Mouse (Mus musculus): ENCODE results near the gene Nid2. TPM values are rescaled to one million over a fixed set of nuclear protein-coding genes. Genes with fewer than 3 reads are reported as not detected.

Nid2 gene
- 169 and 250 TPM in 2 replicates for polyA plus RNA-seq (2016; fragmentation: Nextera tagmentation; extraction: Ambion mirVana)

DNA sequence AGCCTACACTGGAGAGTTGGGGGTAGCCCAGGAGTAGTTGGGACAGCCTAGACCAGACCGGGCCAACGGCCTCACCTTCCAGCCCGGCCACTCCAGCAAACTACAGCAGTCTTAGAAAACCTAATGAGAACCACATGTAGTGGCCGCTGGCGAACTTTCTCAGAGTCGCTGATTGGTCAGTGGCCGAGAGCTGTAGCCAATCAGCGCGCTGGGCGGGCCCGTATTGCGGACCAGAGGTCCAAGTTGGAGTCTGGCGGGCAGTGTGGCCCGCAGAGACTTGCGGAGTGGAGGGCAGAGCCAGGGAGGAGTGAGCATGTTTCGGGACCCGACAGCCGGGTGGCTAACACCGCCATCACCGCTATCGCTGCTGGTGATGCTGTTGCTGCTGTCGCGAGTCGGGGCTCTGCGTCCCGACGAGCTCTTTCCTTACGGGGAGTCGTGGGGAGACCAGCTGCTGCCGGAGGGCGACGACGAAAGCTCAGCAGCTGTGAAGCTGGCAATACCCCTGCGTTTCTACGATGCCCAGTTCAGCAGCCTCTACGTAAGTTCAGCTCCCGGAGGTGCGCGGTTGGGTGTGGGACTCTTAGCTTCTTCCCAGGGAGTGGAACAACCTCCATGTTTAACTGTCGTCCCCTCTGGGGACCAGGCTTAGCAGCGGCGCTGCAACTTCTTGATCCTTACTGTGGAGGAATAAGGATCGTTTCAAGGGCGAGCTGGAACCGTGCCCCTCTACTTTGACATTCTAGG, at the start of gene Nid2:
TSS of gene Nid2 (plus strand) at position 241 of the 747 bp plus-strand sequence.
- H3K27ac ChIP-seq: peak within 1 kb of the TSS; percentile 88
- WGBS: under 1% methylated on average over 45 of the region's 45 CpGs
- peaks cover 43% of the 10 kb centered on the region for H3K4me1 ChIP-seq
- H3K9me3 ChIP-seq: no peaks in the 10 kb centered on the region
- peak; percentile 97 for DNase-seq (ENCODE audit: low spot score)
- H3K27me3 ChIP-seq (ENCODE audit: insufficient read depth, poor library complexity, severe bottlenecking): no peaks in the 10 kb centered on the region
- H3K36me3 ChIP-seq: peaks cover 28% of the 10 kb centered on the region
- peak within 1 kb of the TSS; percentile 77 for H3K4me3 ChIP-seq

DNA sequence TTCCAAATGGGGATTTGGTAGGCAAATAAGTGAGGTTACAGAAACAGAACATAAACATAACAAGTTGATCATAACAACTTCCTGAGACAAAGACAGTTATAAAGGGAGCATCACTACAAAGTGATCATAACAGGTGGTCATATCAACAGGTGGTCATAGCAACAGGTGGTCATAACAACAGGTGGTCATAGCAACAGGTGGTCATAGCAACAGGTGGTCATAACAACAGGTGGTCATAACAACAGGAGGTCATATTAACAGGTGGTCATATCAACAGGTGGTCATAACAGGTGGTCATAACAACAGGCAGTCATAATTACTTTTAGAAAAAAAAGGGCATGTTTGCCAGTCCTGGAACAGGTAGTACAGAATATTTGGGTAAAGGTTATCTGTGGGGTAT, 49.5 kb upstream of the Nid2 start:
- Histone ChIP-seq H3K27me3 (ENCODE audit: insufficient read depth, poor library complexity, severe bottlenecking) (peaks cover 5% of the 10 kb centered on the region; the same call in 1 of the 2 replicates), H3K27ac (no peak overlapping the region), H3K9me3 (no peaks in the 10 kb centered on the region), H3K36me3 (no peaks in the 10 kb centered on the region), H3K4me3 (no peak overlapping the region), H3K4me1 (peaks cover 10% of the 10 kb centered on the region; the same call in 1 of the 2 replicates)
- DNase-seq (ENCODE audit: low spot score): no peak

DNA sequence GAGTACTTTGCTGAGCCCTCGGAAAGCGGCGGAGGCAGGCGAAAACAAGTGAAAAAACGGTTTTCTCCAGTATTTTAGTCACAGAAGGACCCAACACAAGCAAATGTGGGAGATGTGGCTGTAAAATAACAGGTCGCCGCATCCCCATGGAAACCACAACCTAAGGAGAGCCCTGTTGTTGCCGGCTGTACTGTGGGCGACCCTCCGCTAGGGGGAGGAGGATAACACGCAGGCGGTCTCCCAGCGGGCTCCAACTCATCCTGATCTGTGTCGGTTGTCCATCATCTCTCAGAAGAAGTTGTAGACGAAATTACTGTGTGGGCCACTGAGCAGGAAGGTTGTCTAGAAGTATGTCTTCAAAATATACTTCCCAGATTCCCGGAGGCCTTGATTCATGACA, 45.4 kb upstream of the Nid2 start:
- WGBS: 7% methylated on average over 16 of the region's 16 CpGs
- peak overlapping the region; percentile 36 for H3K4me3 ChIP-seq
- H3K9me3 ChIP-seq: no peaks in the 10 kb centered on the region
- DNase-seq (ENCODE audit: low spot score): peak; percentile 89
- no peak overlapping the region for H3K27ac ChIP-seq
- H3K36me3 ChIP-seq: no peaks in the 10 kb centered on the region
- peaks cover 26% of the 10 kb centered on the region for H3K4me1 ChIP-seq
- peaks cover 5% of the 10 kb centered on the region; the same call in 1 of the 2 replicates for H3K27me3 ChIP-seq (ENCODE audit: insufficient read depth, poor library complexity, severe bottlenecking)

DNA sequence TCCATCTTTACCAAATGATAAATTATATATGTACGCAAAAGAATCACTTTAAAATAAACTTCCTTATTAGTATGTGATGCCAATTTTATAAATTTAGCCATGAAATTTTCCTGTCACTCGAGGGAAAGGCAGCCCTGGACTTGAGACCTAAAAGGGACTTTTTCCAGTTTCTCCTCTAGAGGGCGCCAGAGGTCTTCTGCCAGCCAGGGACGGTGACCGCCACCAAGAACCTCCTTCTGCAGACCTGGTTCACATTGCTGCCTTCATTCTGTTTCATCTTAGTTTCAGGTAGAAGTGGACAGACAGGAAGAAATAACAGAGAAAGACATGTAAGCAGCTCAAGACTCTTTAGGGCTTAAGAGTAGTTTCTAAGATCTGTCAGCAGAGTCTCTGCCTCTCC, 44.6 kb upstream of the Nid2 start:
- Histone ChIP-seq H3K4me1 (peaks cover 24% of the 10 kb centered on the region), H3K27me3 (ENCODE audit: insufficient read depth, poor library complexity, severe bottlenecking) (peaks cover 5% of the 10 kb centered on the region; the same call in 1 of the 2 replicates), H3K36me3 (no peaks in the 10 kb centered on the region), H3K27ac (no peak overlapping the region), H3K4me3 (no peak overlapping the region), H3K9me3 (no peaks in the 10 kb centered on the region)
- under 1% methylated on average over 5 of the region's 5 CpGs for WGBS
- peak; percentile 77 for DNase-seq (ENCODE audit: low spot score)

DNA sequence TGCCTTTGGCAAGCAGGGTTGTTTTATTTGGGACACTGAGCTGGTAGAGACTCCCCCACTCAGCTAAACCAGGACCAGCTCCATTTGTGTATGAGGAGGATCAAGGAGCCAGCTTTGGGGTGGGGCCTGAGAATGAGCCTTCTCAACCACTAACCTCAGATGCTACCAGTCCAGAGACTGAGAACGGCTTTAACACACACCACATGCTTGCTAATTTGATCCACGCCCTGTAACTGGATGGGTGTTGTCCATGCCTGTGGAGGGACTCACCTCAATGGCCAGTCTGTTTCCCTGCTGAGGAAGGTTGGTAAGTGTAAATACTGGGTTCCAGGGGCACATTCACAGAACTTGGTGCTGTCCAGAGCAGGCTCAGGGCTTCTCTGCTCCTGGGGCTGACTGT, 44.1 kb upstream of the Nid2 start:
- H3K27me3 ChIP-seq (ENCODE audit: insufficient read depth, poor library complexity, severe bottlenecking): peaks cover 5% of the 10 kb centered on the region; the same call in 1 of the 2 replicates
- 58% methylated on average over 2 of the region's 2 CpGs for WGBS
- H3K4me1 ChIP-seq: peaks cover 24% of the 10 kb centered on the region
- no peaks in the 10 kb centered on the region for H3K9me3 ChIP-seq
- H3K36me3 ChIP-seq: no peaks in the 10 kb centered on the region
- H3K4me3 ChIP-seq: no peak overlapping the region
- no peak for DNase-seq (ENCODE audit: low spot score)
- H3K27ac ChIP-seq: peak overlapping the region; percentile 45; the same call in 1 of the 2 replicates

DNA sequence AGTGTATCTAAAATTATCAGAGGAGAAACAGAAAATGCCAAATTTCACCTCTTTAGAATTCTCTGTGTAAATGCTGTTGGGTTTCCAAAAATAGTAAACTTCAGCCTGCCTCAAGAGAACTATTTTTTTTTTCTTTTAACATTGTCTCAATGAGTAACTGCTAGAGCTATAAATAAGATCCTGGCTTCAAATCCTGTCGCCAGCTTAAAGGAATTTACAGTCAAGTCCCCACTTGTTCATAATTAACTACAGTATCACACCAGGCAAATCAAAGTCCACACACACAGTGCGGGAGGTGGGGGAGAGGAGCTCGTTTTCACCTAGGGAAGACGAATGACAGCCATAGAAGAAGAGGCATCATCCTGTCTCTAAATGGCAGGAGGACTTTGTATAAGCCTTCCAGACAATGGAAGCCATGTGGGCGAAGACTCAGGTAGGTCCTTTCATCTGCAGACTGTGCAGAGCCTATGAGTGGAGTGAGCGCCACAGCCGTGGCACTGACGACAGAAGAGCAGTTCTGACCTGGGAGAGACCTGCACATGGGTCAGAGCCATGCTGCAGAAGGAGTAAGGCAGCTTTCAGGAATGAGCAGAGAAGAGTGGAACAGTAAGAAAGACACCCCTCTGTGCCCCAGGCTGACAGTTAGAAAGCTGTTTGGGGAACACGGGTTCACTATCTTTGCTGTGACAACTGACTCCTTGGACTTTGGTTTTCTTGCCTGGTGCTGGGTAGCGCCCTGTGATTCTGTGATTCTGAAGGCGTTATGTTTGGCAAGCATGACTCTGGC, 43.2 kb upstream of the Nid2 start:
- H3K9me3 ChIP-seq: no peaks in the 10 kb centered on the region
- H3K4me3 ChIP-seq: no peak overlapping the region
- WGBS: 51% methylated on average over 11 of the region's 11 CpGs
- peaks cover 29% of the 10 kb centered on the region for H3K4me1 ChIP-seq
- no peak for DNase-seq (ENCODE audit: low spot score)
- H3K27me3 ChIP-seq (ENCODE audit: insufficient read depth, poor library complexity, severe bottlenecking): peaks cover 5% of the 10 kb centered on the region; the same call in 1 of the 2 replicates
- no peaks in the 10 kb centered on the region for H3K36me3 ChIP-seq
- H3K27ac ChIP-seq: peak overlapping the region; percentile 64; the same call in 1 of the 2 replicates

DNA sequence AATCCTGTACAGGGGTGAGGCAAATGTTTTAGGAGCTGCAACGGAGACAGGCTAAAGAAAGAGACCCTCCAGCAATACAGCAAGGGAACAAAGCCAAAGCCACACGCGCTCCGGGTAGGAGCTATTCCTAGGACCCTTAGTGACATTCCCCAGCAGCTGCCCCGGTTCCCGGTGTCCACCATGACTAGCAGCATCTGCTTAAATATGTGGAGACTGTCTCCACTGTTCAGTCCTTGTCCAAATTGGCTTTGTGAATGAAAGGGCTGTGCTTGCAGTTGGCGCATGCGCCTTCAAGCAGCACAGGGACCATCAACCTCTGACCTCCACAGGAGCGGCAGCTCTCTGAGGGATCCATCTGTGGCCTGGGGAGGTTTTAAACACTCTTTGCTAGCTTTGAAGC, 41.9 kb upstream of the Nid2 start:
- H3K27ac ChIP-seq: peak overlapping the region; percentile 42; the same call in 1 of the 2 replicates
- 61% methylated on average over 9 of the region's 9 CpGs for WGBS
- no peak for DNase-seq (ENCODE audit: low spot score)
- no peaks in the 10 kb centered on the region for H3K9me3 ChIP-seq
- peaks cover 32% of the 10 kb centered on the region for H3K4me1 ChIP-seq
- H3K27me3 ChIP-seq (ENCODE audit: insufficient read depth, poor library complexity, severe bottlenecking): peaks cover 5% of the 10 kb centered on the region; the same call in 1 of the 2 replicates
- no peaks in the 10 kb centered on the region for H3K36me3 ChIP-seq
- H3K4me3 ChIP-seq: no peak overlapping the region

DNA sequence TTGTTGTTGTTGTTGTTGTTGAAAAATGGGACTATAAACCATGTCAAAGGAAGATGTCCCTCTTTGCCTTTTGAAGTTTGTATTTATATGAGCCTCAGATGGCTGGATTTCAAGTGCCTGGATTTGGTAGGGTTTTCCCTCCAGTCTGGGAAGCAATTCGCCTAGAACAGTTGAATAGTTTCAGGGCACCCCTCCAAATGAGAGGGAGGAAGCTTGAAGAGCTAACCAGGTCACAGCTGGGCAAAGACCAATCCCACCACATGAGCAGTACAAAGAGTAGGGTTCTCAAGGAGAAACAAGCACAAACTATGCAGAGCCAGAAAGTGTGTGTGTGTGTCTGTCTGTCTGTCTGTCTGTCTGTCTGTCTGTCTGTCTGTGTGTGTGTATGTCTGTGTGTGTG, 39.3 kb upstream of the Nid2 start:
- no peaks in the 10 kb centered on the region for H3K27me3 ChIP-seq (ENCODE audit: insufficient read depth, poor library complexity, severe bottlenecking)
- DNase-seq (ENCODE audit: low spot score): no peak
- H3K27ac ChIP-seq: no peak overlapping the region
- no peak overlapping the region for H3K4me3 ChIP-seq
- WGBS: 64% methylated on average over 1 of the region's 1 CpGs
- no peaks in the 10 kb centered on the region for H3K9me3 ChIP-seq
- no peaks in the 10 kb centered on the region for H3K36me3 ChIP-seq
- peaks cover 29% of the 10 kb centered on the region for H3K4me1 ChIP-seq

DNA sequence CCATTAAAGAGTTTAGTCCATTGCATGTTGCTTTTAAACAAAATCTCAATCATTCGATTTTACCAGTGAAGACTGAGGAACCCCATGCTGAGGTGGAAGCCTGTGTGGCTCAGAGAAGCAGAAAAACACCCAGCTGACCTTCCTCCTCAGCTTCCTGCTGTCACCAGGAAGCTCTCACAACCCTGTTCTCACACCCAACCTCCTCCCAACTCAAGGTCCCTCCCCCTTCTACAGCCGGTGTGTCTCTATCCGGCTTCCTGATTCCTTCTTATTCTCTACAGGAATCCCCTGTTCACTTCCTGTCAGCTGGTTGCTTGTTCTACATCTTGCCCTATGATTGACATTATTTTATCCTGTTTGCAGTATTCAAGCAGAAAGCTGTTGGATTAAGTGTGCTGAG, 38.0 kb upstream of the Nid2 start:
- Histone ChIP-seq H3K36me3 (no peaks in the 10 kb centered on the region), H3K9me3 (no peaks in the 10 kb centered on the region), H3K27ac (no peak overlapping the region), H3K4me3 (no peak overlapping the region), H3K4me1 (peaks cover 19% of the 10 kb centered on the region), H3K27me3 (ENCODE audit: insufficient read depth, poor library complexity, severe bottlenecking) (no peaks in the 10 kb centered on the region)
- WGBS: 21% methylated on average over 3 of the region's 3 CpGs
- no peak for DNase-seq (ENCODE audit: low spot score)

DNA sequence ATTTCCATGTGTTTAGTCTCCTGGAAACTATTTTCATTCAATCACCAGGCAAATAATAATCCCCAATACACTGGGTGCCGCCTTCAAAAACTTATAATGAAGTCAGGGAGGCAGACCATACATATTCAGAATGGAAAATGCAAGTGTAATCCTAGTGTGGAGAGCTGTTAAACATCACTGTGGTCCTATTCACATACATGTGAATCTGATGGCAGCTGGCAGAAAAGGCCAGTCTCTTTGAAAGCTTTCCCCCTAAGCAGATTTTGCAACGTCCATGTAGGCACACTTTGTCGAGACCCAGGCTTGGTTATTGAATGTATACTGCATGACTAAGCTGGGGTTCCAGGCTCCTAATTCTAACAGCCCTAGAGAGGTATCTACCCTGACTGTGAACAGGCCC, 32.0 kb upstream of the Nid2 start:
- DNase-seq (ENCODE audit: low spot score): no peak
- 75% methylated on average over 3 of the region's 3 CpGs for WGBS
- Histone ChIP-seq H3K4me3 (no peak overlapping the region), H3K4me1 (no peaks in the 10 kb centered on the region), H3K36me3 (no peaks in the 10 kb centered on the region), H3K9me3 (no peaks in the 10 kb centered on the region), H3K27me3 (ENCODE audit: insufficient read depth, poor library complexity, severe bottlenecking) (no peaks in the 10 kb centered on the region), H3K27ac (no peak overlapping the region)

DNA sequence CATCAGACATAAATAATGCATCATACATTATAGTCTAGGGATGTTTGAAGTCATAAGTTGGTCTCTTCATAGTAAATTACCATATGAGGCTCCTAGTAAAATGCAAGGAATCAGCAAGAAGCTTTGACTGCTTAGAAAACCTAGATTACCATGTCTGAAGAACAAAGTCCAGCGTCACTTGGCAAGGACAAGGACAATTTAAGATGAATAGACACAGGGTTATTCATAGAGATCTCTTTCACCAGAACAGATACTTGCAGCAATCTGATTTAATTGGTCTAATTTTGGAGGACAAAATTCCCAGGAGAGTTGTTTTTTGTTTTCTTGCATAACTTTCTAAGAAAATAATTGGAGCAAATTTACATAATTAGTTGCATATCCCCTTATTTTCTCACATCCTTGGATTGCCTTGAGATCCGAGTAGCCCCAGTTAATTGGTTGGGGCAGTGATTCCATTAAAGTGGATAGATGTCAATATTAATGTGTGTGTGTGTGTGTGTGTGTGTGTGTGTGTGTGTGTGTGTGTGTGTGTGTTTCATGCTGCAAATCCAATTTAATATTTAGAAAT, 30.9 kb upstream of the Nid2 start:
- Histone ChIP-seq H3K4me1 (no peaks in the 10 kb centered on the region), H3K4me3 (no peak overlapping the region), H3K9me3 (no peaks in the 10 kb centered on the region), H3K36me3 (no peaks in the 10 kb centered on the region), H3K27ac (no peak overlapping the region), H3K27me3 (ENCODE audit: insufficient read depth, poor library complexity, severe bottlenecking) (no peaks in the 10 kb centered on the region)
- DNase-seq (ENCODE audit: low spot score): no peak
- 78% methylated on average over 2 of the region's 2 CpGs for WGBS

DNA sequence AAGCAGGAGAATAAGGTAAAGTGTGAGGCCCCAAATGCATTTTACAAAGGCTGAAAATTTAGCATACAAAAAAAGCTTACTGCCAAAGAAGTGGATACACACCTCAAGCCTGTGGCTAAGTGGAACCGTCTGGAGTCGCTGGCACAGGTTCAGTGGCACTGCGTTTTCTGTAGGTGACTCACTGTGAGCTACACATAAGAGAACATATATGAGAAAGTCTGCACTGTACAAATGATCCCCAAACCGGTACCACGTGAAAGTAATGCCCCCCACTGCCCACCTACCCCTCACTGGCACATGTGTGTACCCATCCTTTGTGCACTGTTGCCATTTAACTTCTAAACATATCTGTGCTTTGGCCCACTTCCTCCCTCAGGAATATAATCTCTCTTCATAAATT, 22.8 kb upstream of the Nid2 start:
- no peaks in the 10 kb centered on the region for H3K9me3 ChIP-seq
- no peaks in the 10 kb centered on the region for H3K36me3 ChIP-seq
- H3K4me1 ChIP-seq: peaks cover 6% of the 10 kb centered on the region
- no peak overlapping the region for H3K4me3 ChIP-seq
- no peak for DNase-seq (ENCODE audit: low spot score)
- H3K27ac ChIP-seq: no peak overlapping the region
- no peaks in the 10 kb centered on the region for H3K27me3 ChIP-seq (ENCODE audit: insufficient read depth, poor library complexity, severe bottlenecking)
- WGBS: 88% methylated on average over 5 of the region's 5 CpGs

DNA sequence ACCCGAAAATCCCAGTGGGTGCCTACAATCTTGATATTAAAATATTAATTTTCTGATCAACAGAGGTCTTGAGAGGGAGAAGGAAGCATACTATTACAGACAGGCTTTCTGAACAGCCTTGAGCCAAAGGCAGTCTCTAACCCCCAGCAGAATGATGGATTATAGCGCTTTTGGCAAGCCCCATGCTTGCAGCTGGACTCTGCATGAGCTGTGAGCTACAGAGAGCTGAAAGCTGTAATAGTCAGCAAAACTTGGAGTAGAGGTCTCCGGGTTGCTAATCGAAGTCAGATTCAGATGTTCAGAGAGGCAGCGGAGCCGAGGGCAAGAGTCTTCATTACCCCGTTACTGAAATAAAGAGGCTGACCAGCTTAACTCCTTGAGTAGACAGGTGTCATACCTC, 22.3 kb upstream of the Nid2 start:
- Histone ChIP-seq H3K27me3 (ENCODE audit: insufficient read depth, poor library complexity, severe bottlenecking) (no peaks in the 10 kb centered on the region), H3K27ac (no peak overlapping the region)
- no peak for DNase-seq (ENCODE audit: low spot score)

More for the DNA sequence above, 22.3 kb upstream of the Nid2 start:
- Histone ChIP-seq H3K9me3 (no peaks in the 10 kb centered on the region), H3K4me3 (no peak overlapping the region), H3K4me1 (peaks cover 10% of the 10 kb centered on the region), H3K36me3 (no peaks in the 10 kb centered on the region)
- WGBS: 90% methylated on average over 7 of the region's 7 CpGs

Data from heart, embryonic 10.5 days (tissue).